Mouse (Mus musculus): ENCODE results near the gene Nrd1. TPM values are rescaled to one million over a fixed set of nuclear protein-coding genes. Genes with fewer than 3 reads are reported as not detected.

Nrd1 gene
- polyA plus RNA-seq, 1 experiment: 28.9 TPM

- TF ChIP-seq GATA1 (IDR thresholded peaks at IDR 0.05; ENCODE audit: low read length): no peak
Measured at GRCm38 (mm10) chr4:109057640-109058039, 57.2 kb downstream of the Nrd1 start.

GRCm38 (mm10) chr4:109059255-109059821 lies 58.9 kb downstream of the Nrd1 start:
- TF ChIP-seq GATA1 (IDR thresholded peaks at IDR 0.05; ENCODE audit: low read length): no peak

- no peak for TF ChIP-seq GATA1 (IDR thresholded peaks at IDR 0.05; ENCODE audit: low read length)
Measured at GRCm38 (mm10) chr4:109064941-109065340, 64.5 kb downstream of the Nrd1 start.

GRCm38 (mm10) chr4:109065714-109066113 lies 65.3 kb downstream of the Nrd1 start:
- no peak for TF ChIP-seq GATA1 (IDR thresholded peaks at IDR 0.05; ENCODE audit: low read length)

GRCm38 (mm10) chr4:109072891-109073290 lies 72.4 kb downstream of the Nrd1 start:
- TF ChIP-seq GATA1 (IDR thresholded peaks at IDR 0.05; ENCODE audit: low read length): no peak

DNA sequence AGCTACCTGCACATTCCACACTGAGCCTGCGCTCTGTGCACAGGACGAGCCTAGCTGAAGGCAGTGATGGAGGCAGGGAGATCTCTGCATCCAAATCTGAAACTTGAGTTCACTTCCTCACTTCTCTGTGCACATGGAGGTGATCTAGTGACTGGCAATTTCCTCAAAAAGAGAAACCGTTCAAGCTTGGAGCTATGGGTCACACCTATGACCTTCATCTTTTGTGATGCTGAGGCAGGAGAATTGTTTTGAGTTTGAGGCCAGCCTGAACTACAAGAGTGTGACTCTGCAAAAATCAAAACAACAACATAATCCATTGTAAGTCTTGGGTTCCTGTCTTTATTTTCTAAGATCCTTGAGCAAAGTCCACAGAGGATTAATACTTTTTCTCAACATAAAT lies 72.8 kb downstream of the Nrd1 start:
- TF ChIP-seq GATA1 (IDR thresholded peaks at IDR 0.05; ENCODE audit: low read length): no peak

DNA sequence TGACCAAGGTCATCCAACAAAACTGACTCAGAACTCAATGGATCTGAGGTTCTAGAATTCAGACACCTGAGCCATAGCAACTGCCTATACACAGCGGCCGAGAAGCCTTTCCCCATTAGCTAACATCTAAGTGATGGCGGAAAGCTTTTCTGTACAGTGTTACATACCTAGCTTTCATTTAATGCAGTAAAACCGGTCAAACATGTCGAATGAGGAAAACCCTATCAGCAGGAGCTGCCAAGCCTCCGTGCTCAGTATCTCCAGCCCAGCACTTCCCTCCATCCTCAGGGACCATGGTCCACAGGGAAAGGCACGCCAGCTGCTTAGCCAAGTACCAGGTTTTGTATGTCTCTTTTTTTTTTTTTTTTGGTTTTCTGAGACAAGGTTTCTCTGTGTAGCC lies 78.5 kb downstream of the Nrd1 start:
- no peak for TF ChIP-seq GATA1 (IDR thresholded peaks at IDR 0.05; ENCODE audit: low read length)

DNA sequence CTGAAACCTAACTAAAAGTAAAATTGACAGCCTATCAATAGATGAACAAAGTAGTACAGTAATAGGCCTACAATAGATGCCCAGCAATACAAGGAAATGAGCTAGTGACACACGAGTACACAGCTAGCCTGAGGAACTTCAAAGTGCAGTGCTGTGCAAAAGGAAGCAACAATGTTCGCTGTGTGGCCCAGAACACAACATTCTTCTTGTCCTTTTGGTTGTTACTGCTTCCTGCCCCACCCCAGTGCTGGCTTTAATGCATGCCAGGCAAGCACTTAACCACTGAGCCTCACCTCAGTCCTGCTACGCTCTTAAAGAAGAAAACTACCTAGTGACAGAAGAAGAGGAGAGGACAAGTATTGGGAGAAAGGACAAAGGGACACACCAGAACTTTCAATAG lies 79.2 kb downstream of the Nrd1 start:
- TF ChIP-seq GATA1 (IDR thresholded peaks at IDR 0.05; ENCODE audit: low read length): no peak

GRCm38 (mm10) chr4:109080118-109080517 lies 79.7 kb downstream of the Nrd1 start:
- TF ChIP-seq GATA1 (IDR thresholded peaks at IDR 0.05; ENCODE audit: low read length): no peak

DNA sequence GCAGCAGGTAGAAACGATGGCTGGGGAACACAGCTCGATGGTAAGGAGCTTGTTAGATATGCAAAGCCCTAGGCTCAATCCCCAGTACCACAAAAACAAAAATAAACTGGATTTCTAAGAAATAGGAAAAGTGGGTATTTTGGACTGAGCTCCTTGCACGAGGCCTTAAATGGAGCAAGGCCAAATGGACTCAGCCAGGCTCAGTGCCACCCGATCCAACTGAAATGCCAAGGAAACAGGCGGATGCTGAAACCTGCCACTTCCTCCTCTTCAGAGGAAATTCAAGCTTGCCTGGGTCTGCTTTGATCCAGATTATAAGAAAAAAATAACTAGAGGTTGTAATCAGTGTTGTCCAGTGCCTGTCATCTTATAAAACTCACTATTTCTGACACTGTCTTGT lies 88.7 kb downstream of the Nrd1 start:
- no peak for TF ChIP-seq GATA1 (IDR thresholded peaks at IDR 0.05; ENCODE audit: low read length)

GRCm38 (mm10) chr4:109089999-109090398 lies 89.5 kb downstream of the Nrd1 start:
- TF ChIP-seq GATA1 (IDR thresholded peaks at IDR 0.05; ENCODE audit: low read length): no peak

- no peak for TF ChIP-seq GATA1 (IDR thresholded peaks at IDR 0.05; ENCODE audit: low read length)
Measured at GRCm38 (mm10) chr4:109091241-109091777, 90.9 kb downstream of the Nrd1 start.

- TF ChIP-seq GATA1 (IDR thresholded peaks at IDR 0.05; ENCODE audit: low read length): no peak
Measured at GRCm38 (mm10) chr4:109092344-109092743, 91.9 kb downstream of the Nrd1 start.

DNA sequence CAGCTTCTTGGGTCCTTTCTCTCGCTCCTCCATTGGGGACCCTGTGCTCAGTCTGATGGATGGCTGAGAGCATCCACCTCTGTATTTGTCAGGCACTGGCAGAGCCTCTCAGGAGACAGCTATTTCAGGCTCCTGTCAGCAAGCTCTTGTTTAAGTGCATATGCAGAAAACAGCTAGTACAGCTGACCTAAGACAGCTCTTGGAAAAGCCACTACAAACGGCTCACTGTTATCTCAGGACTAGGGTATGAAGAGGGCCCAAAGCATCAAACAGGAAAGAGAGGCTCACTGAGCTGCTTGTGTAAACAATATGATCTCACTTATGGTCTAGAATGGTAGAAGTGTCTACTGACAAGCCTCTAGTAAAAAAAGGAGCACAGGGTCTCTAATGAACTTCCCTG lies 93.8 kb downstream of the Nrd1 start:
- no peak for TF ChIP-seq GATA1 (IDR thresholded peaks at IDR 0.05; ENCODE audit: low read length)

GRCm38 (mm10) chr4:109098861-109099260 lies 98.4 kb downstream of the Nrd1 start:
- no peak for TF ChIP-seq GATA1 (IDR thresholded peaks at IDR 0.05; ENCODE audit: low read length)

- no peak for TF ChIP-seq GATA1 (IDR thresholded peaks at IDR 0.05; ENCODE audit: low read length)
Measured at GRCm38 (mm10) chr4:109102574-109102973, 102.1 kb downstream of the Nrd1 start.

DNA sequence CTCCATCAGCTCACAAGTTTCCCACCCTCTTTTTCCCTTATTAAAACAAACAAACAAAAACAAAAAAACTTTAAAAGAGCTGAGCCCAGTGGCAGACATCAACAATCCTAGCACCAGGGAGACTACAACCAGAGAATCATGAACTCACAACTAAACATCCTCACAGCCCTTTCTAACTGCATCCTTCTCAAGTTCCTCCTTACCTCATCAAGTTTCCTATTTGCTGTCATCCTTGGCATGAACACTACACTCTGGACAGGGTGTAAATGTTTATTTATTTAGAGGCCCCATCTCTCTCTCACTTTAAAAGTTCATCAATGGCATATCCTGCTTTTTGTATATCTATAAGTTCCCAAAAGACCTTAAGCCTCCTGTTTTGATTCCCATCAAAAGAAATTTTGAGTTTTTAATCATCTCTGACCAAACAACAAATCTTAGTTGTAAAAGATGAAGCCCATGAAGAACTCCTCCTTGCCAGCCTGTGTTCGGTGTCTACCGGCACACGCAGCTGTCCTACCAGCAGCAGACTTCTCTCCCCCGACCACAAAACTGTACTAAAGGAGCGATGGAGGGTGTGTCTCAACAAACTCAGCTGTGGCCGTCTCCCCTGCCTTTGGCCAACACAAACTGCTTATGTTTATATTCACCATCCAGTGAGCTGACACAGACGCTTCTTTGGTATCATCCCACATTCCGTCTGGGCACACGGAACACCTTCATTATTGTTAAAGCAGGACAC lies 102.9 kb downstream of the Nrd1 start:
- TF ChIP-seq GATA1 (IDR thresholded peaks at IDR 0.05; ENCODE audit: low read length): no peak
